Mouse (Mus musculus) heart, postnatal 36 days (tissue): ENCODE measurements around the gene Klhl36. TPM values are rescaled to one million over a fixed set of nuclear protein-coding genes. Genes with fewer than 3 reads are reported as not detected.

Experiments used
- DNase-seq, 2 experiments: peaks; one replicate each; pipeline ENCODE4 v3.0.0; 2021 to 2022
- intact Hi-C: fragments of 180-260 bp; cut with DNase I; formaldehyde crosslinking; loops from one replicate; pipeline ENCODE4 v1.15.1; 2025
- total RNA-seq, 2 experiments: library from RNA; stranded (reverse); gene quantifications; 2 replicates each; pipeline ENCODE4 v1.2.3; 2021

The Klhl36 gene
- 1 to 10 TPM; 2.5 to 2.6 TPM for total RNA-seq

- DNase-seq, result peak; percentile 97 to 98
- intact Hi-C loops, result no loop called here
Measured at GRCm38 (mm10) chr8:119861706-119862389, at the start of gene Klhl36. Gene Klhl36 (plus strand): TSS chr8:119862266.

GRCm38 (mm10) chr8:119812650-119813431 lies 49.2 kb upstream of the Klhl36 start:
- intact Hi-C loops, result no loop called here
- DNase-seq, result no peak

- DNase-seq, result no peak
- intact Hi-C loops, result no loop called here
Measured at GRCm38 (mm10) chr8:119816219-119816618, 45.8 kb upstream of the Klhl36 start.

DNA sequence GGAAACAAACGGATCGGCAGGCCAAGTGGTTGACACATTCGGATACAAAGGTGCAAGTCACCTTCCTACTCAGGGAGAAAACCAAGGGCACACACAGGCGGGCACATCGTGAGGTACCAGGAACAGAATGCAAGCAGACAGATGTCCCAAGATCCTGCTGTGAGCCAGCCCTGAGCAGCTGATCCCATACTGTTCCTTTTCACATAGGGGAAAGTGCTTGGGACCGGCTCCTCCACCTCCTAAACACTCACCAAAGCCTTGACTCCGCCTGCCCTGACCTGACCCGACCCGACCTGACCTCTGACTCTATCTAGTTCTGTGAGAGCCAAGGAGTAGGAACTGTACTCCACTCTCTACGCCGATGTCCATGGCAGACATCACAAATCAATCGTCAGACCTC lies 44.6 kb upstream of the Klhl36 start:
- intact Hi-C loops, result no loop called here
- DNase-seq, result no peak

GRCm38 (mm10) chr8:119819316-119819715 lies 42.8 kb upstream of the Klhl36 start:
- intact Hi-C loops, result no loop called here
- DNase-seq, result no peak

DNA sequence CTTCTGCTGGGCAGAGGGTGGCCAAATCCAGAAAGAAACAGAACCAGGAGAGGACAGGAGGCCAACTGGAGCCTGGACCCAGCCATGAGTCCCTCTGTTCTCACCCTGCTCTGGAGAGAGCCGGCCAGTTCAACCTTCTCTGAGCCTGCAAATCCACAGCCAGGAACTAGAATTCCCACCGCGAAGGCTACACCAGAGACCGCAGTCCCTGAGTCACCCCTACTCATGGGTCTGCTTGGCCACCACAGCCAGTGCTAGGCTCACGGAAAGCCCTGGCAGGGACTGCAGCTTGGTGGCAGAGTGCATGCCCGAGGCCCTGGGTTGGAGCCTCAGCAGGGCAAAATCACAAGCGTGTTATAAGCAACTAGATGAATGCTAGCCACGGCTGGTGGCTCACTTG lies 42.1 kb upstream of the Klhl36 start:
- no peak for DNase-seq
- intact Hi-C loops, result no loop called here

DNA sequence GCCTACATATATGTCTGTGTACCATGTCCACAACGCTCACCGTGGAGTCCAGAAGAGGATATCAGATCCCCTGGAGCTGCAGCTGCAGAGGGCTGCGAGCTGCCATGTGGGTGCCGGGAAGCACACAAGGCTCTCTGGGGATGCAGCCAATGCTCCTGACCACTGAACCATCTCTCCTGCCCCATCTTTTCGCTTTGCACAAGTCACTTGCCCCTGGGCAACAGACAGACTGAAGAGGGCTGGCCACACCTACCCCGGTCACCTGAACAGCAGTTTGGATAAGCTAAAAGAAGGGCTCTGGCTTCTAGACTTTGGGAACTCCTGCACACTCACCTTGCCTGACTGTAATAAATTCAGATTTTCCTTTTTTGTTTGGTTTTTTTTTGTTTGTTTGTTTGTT lies 40.4 kb upstream of the Klhl36 start:
- intact Hi-C loops, result no loop called here

GRCm38 (mm10) chr8:119823278-119823677 lies 38.8 kb upstream of the Klhl36 start:
- DNase-seq, result no peak
- intact Hi-C loops, result no loop called here

More for the DNA sequence above, 40.4 kb upstream of the Klhl36 start:
- no peak for DNase-seq

DNA sequence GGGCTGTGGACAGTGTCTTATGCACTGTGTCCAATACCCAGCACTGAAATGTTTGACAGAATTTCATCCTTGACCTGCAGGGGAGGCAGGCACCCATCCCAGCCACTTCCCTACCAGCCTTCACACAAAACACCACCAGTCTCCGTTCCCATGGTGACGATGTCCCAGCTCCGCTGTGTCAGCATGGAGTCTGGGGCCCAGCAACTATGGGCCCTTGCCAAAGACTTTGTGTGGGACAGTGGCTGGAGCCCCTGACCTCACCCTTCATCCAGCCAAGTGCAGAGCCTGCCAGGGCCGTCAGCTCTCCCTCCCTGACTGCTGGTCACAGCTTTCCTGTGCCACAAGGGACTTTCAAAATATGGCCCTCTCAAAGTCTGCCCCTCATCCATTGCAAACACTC lies 38.0 kb upstream of the Klhl36 start:
- DNase-seq, result peak in 1 of 2 experiments; percentile 53
- intact Hi-C loops, result loop anchor here (2.0 kb wide), 1 partner anchor 15 kb away; no protein-coding TSS in a partner anchor

DNA sequence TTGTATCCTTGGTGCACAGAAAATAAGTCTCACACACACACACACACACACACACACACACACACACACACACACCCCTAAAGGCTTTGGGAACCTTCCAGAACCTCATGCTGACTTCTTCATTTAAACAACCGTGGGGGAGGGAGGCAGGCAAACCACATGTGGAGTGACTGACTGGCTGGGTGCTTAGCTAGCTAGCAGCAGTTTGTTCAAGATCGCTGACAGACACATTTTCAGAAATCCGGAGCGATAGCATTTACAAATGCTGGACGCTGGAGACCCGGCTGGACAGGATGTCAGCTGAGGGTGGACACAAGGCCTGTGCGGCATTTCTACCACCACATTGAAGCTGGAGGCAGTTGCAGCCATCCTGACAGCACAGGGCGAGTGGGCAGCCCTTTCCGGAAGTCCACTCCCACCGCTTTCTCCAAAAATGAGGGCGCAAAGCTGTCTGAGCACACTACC lies 37.2 kb upstream of the Klhl36 start:
- intact Hi-C loops, result loop anchor here (2.0 kb wide), 1 partner anchor 14 kb away; no protein-coding TSS in a partner anchor

DNA sequence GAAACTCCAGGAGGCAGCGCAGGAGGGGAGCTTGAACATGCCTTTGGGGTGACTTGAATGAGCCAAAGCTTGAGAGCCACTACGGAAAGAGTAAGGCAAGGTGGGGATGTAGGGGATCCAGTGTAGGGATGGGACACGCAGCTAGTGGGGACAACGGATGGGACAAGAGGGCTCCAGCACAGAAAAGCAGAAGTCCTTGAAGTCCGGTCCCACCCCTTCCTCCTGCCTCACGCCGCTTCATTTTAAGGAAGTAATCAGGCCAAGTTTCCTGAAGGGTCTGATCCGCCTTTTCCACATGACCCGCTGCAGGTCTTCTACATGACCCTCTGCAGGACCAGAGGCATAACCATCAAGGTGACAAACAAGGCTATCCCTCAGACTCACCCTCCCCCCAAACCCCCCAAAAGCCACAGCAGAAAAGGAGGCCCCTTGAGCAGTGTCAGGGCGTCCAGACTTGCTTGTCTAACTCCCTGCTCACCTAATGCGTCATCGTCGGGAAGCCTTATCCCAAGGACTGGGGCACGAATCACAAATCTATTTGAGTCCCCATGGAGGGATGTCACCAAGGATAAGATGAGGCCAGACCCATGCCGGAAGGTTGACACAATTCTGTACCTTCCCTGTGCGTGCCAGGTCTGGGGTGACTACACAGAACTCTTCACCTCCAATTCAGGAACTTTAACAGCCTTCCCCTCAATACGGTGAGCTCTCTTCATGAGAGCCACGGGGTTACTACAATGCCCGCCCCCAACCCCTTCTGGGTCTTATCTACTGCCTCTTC lies 35.9 kb upstream of the Klhl36 start:
- peak in 1 of 2 experiments; percentile 31 for DNase-seq
- intact Hi-C loops, result loop anchor here (2.0 kb wide), 1 partner anchor 13 kb away; no protein-coding TSS in a partner anchor

More for the DNA sequence above, 37.2 kb upstream of the Klhl36 start:
- peak in 1 of 2 experiments; percentile 31 for DNase-seq

DNA sequence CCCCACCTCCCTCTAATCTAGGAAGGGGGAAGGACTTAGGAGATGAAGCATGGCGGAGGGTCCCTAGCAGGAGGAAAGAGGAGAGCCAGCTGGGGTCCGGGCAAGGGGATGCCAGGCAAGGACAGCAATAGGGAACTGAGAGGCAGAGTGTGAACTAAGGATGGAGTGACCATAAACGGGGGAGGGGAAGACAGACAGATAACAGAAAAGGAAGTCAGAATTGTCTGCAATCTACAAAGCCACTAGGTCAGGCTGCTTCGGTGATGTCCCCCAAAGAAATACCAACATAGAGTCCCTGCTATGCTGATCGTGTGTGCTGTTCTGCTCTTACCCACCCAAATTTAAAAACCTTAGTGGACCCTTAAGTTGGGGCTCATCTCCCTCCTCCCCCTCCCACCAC lies 35.1 kb upstream of the Klhl36 start:
- intact Hi-C loops, result no loop called here
- DNase-seq, result no peak

- intact Hi-C loops, result no loop called here
- no peak for DNase-seq
Measured at GRCm38 (mm10) chr8:119827721-119828153, 34.3 kb upstream of the Klhl36 start.

DNA sequence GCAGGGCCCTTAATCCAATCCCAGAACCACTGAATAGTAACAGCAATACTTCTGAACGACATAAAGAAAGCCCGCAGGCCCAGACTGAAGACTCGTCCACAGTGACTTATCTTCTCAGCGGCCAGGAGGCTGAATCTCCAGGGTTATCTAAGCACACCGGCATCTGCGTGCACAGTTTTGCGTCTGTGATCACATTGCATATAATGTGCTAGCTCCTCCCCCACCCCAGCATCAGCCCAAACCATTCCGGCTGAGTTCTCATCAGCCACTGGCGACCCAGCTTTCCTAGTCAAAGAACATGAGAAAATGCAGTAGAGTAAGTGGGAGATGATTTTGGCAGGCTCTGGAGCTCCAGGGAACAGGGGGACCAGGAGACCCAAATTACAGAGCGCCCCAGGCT lies 33.1 kb upstream of the Klhl36 start:
- DNase-seq, result no peak
- intact Hi-C loops, result no loop called here

- intact Hi-C loops, result no loop called here
Measured at GRCm38 (mm10) chr8:119829420-119829819, 32.6 kb upstream of the Klhl36 start.

GRCm38 (mm10) chr8:119829870-119830580 lies 32.0 kb upstream of the Klhl36 start:
- no peak for DNase-seq
- intact Hi-C loops, result no loop called here

More at GRCm38 (mm10) chr8:119829420-119829819, 32.6 kb upstream of the Klhl36 start:
- no peak for DNase-seq

DNA sequence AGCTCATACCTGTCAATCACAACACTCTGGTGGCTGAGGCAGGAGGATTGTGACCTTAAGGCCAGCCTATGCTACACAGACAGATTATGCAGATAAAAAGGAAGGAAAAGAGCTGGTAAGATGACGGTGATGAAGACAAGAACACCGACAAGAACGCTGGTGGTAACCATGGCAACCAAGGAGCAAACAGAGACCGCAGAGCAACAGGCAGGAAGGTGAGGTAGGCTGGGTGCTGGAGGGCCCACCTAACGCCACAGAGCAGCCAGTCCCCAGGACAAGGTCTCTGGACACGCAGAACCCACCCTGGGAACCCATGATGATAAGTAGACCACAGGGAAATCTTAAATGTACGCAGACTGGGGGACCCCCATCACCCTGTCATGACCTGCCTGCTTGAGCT lies 31.5 kb upstream of the Klhl36 start:
- intact Hi-C loops, result no loop called here
- no peak for DNase-seq

DNA sequence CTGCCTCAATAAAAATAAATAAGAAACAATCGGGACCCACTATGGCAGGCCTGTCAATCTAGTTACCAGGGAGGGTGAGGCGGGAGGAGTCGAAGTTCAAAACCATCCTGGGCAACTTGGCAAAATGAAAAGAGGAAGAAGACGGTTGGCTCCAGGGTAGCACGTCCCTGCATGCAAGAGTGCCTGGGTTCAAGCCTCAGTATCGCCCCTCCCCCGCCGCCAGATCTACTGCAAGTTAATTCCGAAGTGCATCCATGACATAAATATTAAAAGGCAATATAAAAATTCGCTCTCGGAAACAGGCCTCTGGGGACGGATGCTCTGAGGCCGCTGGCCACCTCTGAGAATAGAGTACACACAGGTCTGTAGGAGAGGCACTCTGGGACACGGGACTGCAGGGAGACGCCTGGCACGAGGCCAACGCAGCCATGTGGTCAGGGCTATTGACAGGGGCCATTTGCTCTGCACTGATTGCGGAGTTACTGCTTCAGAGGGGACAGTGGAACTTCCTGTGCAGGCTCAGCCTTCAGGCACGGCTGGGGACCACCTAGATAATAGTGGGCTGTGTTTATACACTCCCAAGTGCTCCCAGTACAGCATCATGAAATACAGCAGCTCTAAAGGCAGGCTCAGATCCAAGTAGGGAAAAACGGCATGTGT lies 30.6 kb upstream of the Klhl36 start:
- intact Hi-C loops, result no loop called here
- DNase-seq, result peak; percentile 62 to 68

DNA sequence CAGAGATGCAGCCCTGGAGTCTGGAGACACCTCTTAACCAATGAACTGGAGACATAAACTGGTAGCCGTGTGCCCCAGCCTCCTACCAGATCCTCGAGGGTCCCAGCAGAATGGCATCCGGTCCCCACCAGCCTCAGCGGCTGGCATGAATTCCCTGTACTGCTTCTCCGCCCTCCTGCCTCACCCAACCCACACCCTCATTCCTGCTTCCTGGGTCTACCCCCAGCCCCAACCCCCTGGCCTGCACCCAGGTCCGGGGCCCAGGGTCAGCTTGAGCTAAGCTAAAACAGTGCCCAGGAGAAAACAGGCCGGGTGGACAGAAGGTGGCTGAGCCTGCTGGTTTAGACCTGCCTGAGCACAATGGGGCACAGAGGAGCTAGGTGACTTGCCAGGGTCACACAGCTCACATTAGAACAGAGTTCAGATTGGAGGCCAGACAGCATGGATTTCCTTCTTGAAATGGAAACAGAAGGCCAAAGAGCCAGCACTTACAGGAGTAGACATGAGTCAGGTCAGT lies 29.9 kb upstream of the Klhl36 start:
- no peak for DNase-seq
- intact Hi-C loops, result no loop called here
